Mouse (Mus musculus) C2C12 (cell line): ENCODE data around the gene Fbxo36. TPM values are rescaled to one million over a fixed set of nuclear protein-coding genes. Genes with fewer than 3 reads are reported as not detected.

Experiments
- H3K27me3 ChIP-seq: one replicate; pipeline ENCODE4 v1.6.1; 2011; ENCODE audit not compliant: control insufficient read depth, insufficient read depth, insufficient read length
- H3K36me3 ChIP-seq: one replicate; pipeline ENCODE4 v1.6.1; 2011; ENCODE audit not compliant: control insufficient read depth, insufficient read depth
- H3K4me3 ChIP-seq: one replicate; pipeline ENCODE4 v1.5.1; 2011; ENCODE audit warnings: mild to moderate bottlenecking, control low read depth; ENCODE audit not compliant: poor library complexity, insufficient read depth, severe bottlenecking
- H3K79me2 ChIP-seq: one replicate; pipeline ENCODE4 v1.6.1; 2011; ENCODE audit not compliant: control insufficient read depth, insufficient read depth
- H3K79me3 ChIP-seq: one replicate; pipeline ENCODE4 v1.6.1; 2011; ENCODE audit warnings: low read depth, control low read depth
- H3ac ChIP-seq: one replicate; pipeline ENCODE3; 2011; ENCODE audit warnings: low read depth; ENCODE audit not compliant: control insufficient read depth, insufficient read length
- CEBPB ChIP-seq: IDR thresholded peaks from one replicate; pipeline ENCODE4 v1.6.1; 2011; ENCODE audit warnings: low read depth, mild to moderate bottlenecking, control low read depth, moderate library complexity
- CTCF ChIP-seq: IDR thresholded peaks from one replicate; pipeline ENCODE4 v1.5.1; 2011; ENCODE audit not compliant: control insufficient read depth, insufficient read depth, insufficient read length
- FOSL1 ChIP-seq: IDR thresholded peaks from one replicate; pipeline ENCODE4 v1.8.0; 2011; ENCODE audit warnings: mild to moderate bottlenecking, low read length; ENCODE audit not compliant: poor library complexity, insufficient read depth, severe bottlenecking
- MAX ChIP-seq: IDR thresholded peaks from one replicate; pipeline ENCODE4 v1.6.1; 2011; ENCODE audit warnings: mild to moderate bottlenecking, control low read depth
- MYOD1 ChIP-seq: IDR thresholded peaks from one replicate; pipeline ENCODE4 v1.6.1; 2011; ENCODE audit warnings: low read depth; ENCODE audit not compliant: control insufficient read depth, insufficient read length
- MYOG ChIP-seq: IDR thresholded peaks from one replicate; pipeline ENCODE4 v1.6.1; 2011; ENCODE audit not compliant: control insufficient read depth, insufficient read length; ENCODE audit errors: extremely low read depth
- USF1 ChIP-seq: IDR thresholded peaks from one replicate; pipeline ENCODE4 v1.6.1; 2011; ENCODE audit warnings: low read depth, mild to moderate bottlenecking, control low read depth, moderate library complexity
- polyA plus RNA-seq: library from polyadenylated mRNA; unstranded; fragments of >200 nt; fragmentation: generic; extraction: Trizol; gene quantifications from one replicate; pipeline ENCODE4 v1.2.1, GENCODE M21; 2012; ENCODE audit warnings: missing spikeins

Gene Fbxo36
- polyA plus RNA-seq, 1 experiment: 6.8 TPM

GRCm38 (mm10) chr1:84840018-84840664, 500 bp downstream of the Fbxo36 start, which contains the start of gene Trip12:
Gene Trip12 (minus strand): TSS chr1:84840516.
- Histone ChIP-seq H3K79me3 (peaks cover 45% of the 10 kb centered on the region), H3K27me3 (no peaks in the 10 kb centered on the region), H3ac (peak within 1 kb of the TSS; percentile 94), H3K36me3 (no peaks in the 10 kb centered on the region), H3K4me3 (peak within 1 kb of the TSS; percentile 89), H3K79me2 (peaks cover 73% of the 10 kb centered on the region)
- TF ChIP-seq FOSL1 (no peak), USF1 (no peak), CEBPB (no peak), CTCF (no peak), MAX (no peak), MYOD1 (no peak), MYOG (no peak)

GRCm38 (mm10) chr1:84841061-84841460, 1.4 kb downstream of the Fbxo36 start:
- no peaks in the 10 kb centered on the region for H3K36me3 ChIP-seq
- H3K27me3 ChIP-seq: no peaks in the 10 kb centered on the region
- H3K79me2 ChIP-seq: peaks cover 64% of the 10 kb centered on the region
- H3K4me3 ChIP-seq: peak overlapping the region; percentile 89
- H3K79me3 ChIP-seq: peaks cover 35% of the 10 kb centered on the region
- TF ChIP-seq MAX (no peak), MYOD1 (no peak), MYOG (no peak), FOSL1 (no peak), CTCF (no peak), USF1 (no peak), CEBPB (no peak)
- no peak overlapping the region for H3ac ChIP-seq

- no peak for TF ChIP-seq MYOG
- no peak for TF ChIP-seq CEBPB
- no peak for TF ChIP-seq MYOD1
- TF ChIP-seq CTCF: no peak
- TF ChIP-seq MAX: no peak
- no peak for TF ChIP-seq USF1
- no peak for TF ChIP-seq FOSL1
- H3K79me2 ChIP-seq: peaks cover 41% of the 10 kb centered on the region
- peaks cover 13% of the 10 kb centered on the region for H3K79me3 ChIP-seq
- H3K27me3 ChIP-seq: no peaks in the 10 kb centered on the region
- H3K4me3 ChIP-seq: no peak overlapping the region
- H3ac ChIP-seq: no peak overlapping the region
- no peaks in the 10 kb centered on the region for H3K36me3 ChIP-seq
These were observed 3.7 kb downstream of the Fbxo36 start for GRCm38 (mm10) chr1:84843366-84843765.

- TF ChIP-seq CTCF: no peak
- TF ChIP-seq MYOG: no peak
- no peak for TF ChIP-seq MAX
- no peak for TF ChIP-seq USF1
- TF ChIP-seq FOSL1: no peak
- no peak for TF ChIP-seq CEBPB
- TF ChIP-seq MYOD1: no peak
- Histone ChIP-seq H3K27me3 (no peaks in the 10 kb centered on the region), H3K4me3 (no peak overlapping the region), H3K36me3 (no peaks in the 10 kb centered on the region), H3K79me3 (peaks cover 3% of the 10 kb centered on the region), H3K79me2 (peaks cover 4% of the 10 kb centered on the region), H3ac (no peak overlapping the region)
These were observed 8.1 kb downstream of the Fbxo36 start for GRCm38 (mm10) chr1:84847698-84848097.

- no peaks in the 10 kb centered on the region for H3K79me2 ChIP-seq
- TF ChIP-seq MAX (no peak), MYOG (no peak), FOSL1 (no peak), CTCF (no peak), MYOD1 (no peak), USF1 (no peak), CEBPB (no peak)
- H3K79me3 ChIP-seq: no peaks in the 10 kb centered on the region
- no peak overlapping the region for H3ac ChIP-seq
- H3K4me3 ChIP-seq: no peak overlapping the region
- H3K36me3 ChIP-seq: no peaks in the 10 kb centered on the region
- no peaks in the 10 kb centered on the region for H3K27me3 ChIP-seq
These were observed 8.7 kb downstream of the Fbxo36 start for GRCm38 (mm10) chr1:84848335-84848734.
